Mouse (Mus musculus) adrenal gland (tissue): Measurements from ENCODE around the gene Zfp966.
"Not testable (repeated sequence)": the region's sequence is repeated elsewhere in the genome, so short reads cannot be mapped to it uniquely, and the experiment has no call there.

Source experiments
- intact Hi-C: fragments of 180-260 bp; cut with DNase I; formaldehyde crosslinking; loops from one replicate; pipeline ENCODE4 v1.15.1; 2025
- long read RNA-seq, 2 experiments: library from polyadenylated mRNA; unstranded; transcript quantifications; one replicate each; pipeline ENCODE4 v2.0.0; 2020; ENCODE audit warnings: borderline replicate concordance in 1 of 2; ENCODE audit not compliant: insufficient replicate concordance in 1 of 2

Zfp966 gene
- long read RNA-seq, experiment 1, partial matches to known transcripts = 2 of 2 reads
- long read RNA-seq, experiment 1, other reads (novel, unspliced or antisense) = 0 of 2 reads
- long read RNA-seq, experiment 2, partial matches to known transcripts = 1 of 1 reads
- long read RNA-seq, experiment 2, other reads (novel, unspliced or antisense) = 0 of 1 reads

DNA sequence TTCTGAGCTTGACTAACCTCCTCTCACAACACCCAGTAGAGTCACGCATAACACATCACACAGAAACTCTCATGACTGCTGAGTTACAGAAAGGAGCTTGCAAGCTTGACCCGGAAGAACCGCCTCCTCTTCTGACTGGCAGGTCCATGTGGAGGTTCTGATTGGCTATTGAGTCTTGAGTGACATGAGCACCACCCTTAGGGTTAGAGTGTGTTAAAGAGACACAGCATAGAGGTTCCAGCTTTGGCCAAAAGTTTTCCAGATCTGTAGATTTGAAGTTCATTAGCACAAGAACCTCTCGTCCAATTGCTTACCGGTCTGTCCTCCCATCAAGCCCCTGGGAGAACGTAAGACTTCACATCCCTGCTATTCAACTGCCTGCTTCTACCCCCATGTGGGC, at the start of gene Zfp966:
Gene Zfp966 (minus strand): TSS at position 101 of the 400 bp plus-strand sequence.
- intact Hi-C loops = not testable (repeated sequence)

DNA sequence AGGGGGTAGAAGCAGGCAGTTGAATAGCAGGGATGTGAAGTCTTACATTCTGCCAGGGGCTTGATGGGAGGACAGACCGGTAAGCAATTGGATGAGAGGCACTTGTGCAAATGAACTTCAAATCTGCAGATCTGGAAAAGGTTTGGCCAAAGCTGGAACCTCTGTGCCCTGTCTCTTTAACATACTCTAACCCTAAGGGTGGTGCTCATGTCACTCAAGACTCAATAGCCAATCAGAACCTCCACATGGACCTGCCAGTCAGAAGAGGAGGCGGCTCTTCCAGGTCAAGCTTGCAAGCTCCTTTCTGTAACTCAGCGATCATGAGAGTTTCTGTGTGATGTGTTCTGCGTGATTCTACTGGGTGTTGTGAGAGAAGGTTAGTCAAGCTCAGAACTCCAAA, 34.1 kb upstream of the Zfp966 start, which contains the start of gene Gm2026:
Gene Gm2026 (plus strand): TSS at position 301 of the 400 bp plus-strand sequence.
- intact Hi-C loops = not testable (repeated sequence)

DNA sequence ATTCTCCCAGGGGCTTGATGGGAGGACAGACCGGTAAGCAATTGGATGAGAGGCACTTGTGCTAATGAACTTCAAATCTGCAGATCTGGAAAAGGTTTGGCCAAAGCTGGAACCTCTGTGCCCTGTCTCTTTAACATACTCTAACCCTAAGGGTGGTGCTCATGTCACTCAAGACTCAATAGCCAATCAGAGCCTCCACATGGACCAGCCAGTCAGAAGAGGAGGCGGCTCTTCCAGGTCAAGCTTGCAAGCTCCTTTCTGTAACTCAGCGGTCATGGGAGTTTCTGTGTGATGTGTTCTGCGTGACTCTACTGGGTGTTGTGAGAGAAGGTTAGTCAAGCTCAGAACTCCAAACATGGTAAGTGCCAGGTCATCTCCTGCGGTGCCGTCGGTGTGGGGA, 61.9 kb downstream of the Zfp966 start, which contains the start of gene Gm6710:
Gene Gm6710 (plus strand): TSS at position 196 of the 400 bp plus-strand sequence.
- intact Hi-C loops = not testable (repeated sequence)
